Mouse (Mus musculus) spleen, postnatal 14 days (tissue): ENCODE data around the gene Pdia4.
A peak's percentile ranks its signal among the peaks of the same experiment; 100 is the strongest.
"Not testable (repeated sequence)": the region's sequence is repeated elsewhere in the genome, so short reads cannot be mapped to it uniquely, and the experiment has no call there.

Experiments used
- DNase-seq, 2 experiments: peaks; one replicate each; pipeline ENCODE4 v3.0.0; 2021 to 2022; ENCODE audit warnings: low spot score in 2 of 2

The Pdia4 gene

DNA sequence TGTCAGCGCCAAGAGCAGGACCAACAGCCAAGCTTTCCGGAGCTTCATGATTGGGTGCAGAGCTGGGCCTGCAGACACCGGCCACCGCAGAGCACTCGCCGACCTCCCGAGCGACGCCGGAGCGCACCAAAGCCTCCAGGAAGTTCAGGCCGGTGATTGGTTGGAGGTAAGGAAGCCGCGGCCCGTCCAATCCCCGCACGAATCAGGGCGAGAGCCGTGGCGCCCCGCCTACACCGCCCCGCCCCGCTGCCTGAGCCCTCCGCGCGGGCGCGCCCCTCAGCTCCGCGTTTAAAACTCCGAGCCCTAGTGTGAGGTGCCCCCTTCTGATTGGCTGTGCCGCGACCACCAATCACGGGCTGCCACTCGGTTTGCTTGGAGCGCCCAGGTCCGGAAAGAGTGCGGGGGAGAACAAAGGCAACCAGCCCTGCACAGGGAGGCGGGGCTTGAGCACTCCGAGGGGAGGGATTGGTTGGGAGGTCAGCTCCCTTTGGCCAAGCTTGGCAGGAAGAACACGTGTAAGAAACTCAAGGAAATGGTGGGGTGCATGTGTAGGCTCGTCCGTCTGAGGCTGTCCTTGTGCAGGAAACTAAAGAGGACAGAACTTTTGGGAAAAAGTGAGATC, at the start of gene Pdia4:
TSS of gene Pdia4 (minus strand) at position 174 of the 622 bp plus-strand sequence.
- peak; percentile 92 to 93 for DNase-seq

DNA sequence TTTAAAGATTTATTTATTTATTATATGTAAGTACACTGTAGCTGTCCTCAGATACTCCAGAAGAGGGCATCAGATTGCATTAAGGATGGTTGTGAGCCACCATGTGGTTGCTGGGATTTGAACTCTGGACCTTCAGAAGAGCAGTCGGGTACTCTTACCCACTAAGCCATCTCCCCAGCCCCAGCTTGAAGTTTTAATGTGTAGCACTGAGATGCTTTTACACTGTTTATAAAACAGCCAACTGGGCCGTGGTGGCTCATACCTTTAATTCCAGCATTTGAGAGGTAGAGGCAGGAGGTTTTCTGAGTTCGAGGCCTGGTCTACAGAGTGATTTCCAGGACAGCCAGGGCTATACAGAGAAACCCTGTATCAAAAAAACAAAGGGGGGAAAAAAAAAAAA, 44.5 kb upstream of the Pdia4 start:
- DNase-seq: not testable (repeated sequence)

DNA sequence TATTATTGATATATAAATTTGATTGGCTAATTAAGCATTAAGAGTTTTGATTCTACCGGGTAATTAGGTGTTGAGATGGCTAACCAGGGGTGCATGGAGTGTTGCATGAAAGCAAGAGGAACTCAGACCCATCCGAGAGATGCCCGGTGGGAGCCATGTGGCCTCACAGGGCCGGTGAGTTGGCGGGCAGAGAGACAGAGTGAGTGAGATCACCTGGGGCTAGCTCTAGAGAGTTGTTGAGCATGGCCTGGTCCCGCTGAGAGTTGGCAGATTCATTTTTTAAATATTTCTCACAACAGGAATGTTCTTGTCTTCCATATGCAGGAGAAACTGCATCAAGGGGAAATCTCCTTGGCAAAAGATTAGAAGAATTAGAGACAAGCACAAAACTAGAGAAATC, 44.0 kb upstream of the Pdia4 start:
- DNase-seq: no peak

DNA sequence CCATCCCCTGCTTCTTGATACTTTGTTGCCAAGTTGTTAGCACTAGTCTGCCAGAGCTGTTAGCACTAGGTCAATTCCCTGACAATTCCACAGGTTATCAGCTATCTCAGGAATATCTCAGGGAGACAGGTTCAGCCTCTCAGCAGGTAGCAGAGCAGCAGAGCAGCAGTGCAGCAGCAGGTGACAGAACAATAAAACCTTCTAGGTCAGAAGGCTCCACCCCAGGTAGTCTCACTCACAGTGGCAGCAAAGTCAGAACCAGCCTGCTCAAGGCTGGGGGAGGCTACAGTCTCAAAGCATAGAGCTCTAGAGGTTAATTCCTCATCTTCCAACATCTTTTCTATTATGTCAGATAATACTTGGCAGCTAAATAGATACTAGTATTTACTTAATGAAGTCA, 32.5 kb upstream of the Pdia4 start:
- DNase-seq: no peak

DNA sequence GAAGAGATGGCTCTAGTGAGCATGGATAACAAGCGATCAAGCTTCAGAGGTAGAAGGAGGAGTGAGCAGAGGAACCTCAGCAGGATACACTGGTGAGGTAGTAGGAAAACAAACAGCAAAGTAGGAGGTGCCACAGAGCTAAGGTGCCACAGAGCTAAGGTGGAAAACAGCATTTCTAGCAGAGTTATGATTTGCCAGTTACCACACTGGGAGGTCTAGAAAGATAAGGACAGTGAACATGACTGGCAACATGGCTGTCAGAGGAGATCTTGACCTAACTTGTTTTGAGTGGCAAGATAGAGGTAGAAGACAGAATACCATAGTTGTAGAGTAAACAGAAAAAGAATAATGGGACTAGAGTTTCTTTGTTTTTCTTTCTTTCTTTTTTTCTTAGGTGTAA, 29.1 kb upstream of the Pdia4 start:
- DNase-seq: no peak

DNA sequence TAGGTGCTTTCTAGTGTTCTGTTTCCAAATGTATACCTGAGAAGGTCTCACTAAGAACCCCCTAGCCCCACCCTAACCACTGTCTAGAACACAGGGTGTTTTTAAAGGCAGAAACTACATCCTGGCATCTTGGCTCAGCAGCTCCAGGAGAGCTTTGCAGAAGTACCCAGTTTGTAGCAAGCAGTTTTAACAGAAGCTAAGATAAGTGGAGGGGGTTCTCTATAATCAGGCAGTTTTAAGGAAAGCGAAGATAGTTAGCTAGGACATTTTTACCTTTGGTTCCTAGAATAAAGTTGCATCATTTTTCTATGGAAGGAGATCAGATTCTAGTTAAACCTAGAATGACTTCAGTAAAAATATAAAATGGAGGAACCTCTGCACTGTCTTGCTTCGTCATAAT, 28.6 kb upstream of the Pdia4 start:
- no peak for DNase-seq

DNA sequence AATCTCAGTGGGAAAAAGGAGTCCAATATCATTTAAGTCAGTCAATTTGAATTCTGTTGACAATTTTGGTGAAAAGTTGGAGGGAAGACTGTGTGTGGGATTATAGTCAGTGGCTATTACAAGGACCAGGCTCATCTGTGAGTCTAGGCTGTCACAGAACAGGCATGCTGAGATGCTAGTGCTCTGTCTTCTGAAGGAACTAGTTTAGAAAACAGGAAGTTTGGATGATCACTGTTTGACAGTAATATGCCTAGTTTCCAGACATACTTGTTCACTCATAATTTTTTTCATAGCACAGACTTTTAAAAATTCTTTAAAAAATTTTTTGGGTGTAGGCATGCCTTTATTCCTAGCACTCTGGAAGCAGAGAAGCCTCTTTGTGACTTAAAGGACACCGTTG, 27.8 kb upstream of the Pdia4 start:
- no peak for DNase-seq

DNA sequence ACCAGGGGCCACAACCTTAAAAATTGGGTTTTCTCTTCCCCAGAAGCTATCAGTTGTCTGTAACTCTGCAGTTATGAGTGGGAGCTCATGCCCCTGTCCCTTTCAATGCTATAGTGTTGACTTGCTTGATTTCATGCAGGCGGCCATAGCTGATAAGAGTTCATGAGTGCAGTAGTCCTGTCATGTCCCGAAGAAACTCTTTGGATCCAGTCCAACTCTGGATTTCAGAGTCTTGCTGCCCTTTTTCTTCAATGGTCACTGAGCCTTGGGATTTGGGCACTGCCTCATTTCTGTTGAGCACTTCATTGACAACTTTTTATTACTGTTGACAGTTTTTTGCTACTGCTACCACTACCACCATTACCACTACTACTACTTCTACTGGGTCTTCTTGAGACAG, 24.4 kb upstream of the Pdia4 start:
- DNase-seq: no peak

DNA sequence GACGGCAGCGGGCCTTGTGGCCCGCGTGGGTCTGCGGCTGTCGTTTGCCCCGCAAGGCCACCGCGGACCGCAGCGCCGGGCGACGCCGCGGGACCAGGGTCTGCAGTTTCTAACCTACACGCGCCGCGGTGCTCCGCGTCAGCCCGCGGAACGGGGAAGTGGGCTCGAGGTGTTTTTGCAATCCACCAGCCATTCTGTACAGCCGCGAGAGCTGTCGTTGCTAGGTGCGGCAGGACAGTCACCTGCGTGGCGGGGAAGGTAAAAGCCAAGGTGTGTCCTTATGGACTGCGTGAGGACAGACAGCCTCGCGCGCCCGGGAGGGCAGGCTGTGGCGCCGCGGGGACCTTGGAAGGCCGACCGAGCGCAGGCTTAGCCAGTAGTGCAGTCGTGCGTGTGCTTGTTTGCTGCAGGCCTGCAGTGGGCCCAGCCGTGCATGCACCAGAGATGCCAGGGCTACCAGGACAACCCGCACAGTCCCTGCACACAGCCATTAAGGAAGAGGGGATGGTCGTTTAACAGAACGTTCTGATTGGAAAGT, 22.8 kb upstream of the Pdia4 start:
- DNase-seq: peak; percentile 30 to 34

DNA sequence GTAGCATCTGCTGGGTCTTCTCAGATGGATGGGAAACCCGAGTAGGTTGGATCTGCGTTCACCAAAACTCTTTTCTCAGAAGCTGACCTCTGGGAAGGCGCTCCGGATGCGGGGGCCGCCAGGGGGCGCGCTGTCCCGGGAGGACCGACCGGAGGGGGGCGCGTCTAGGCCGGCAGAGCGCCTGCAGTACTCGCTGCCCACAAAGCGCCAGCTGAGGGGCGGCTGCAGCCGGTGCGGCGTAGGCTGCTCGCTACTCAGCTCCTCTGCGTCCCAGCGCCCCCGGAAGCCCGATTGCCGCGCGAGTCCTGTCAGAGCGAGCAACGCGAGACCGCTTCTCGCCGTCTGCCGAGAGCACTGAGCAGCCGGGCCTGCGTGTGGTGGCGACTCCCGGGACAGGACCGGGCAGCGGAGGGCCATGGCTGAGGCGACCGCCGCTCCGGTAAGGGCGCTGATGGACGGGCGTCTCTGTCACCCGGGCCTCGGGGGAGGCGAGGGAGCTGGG, 22.3 kb upstream of the Pdia4 start, which contains the start of gene Zfp398:
TSS of gene Zfp398 (plus strand) at position 180 of the 502 bp plus-strand sequence.
- peak; percentile 95 to 98 for DNase-seq

DNA sequence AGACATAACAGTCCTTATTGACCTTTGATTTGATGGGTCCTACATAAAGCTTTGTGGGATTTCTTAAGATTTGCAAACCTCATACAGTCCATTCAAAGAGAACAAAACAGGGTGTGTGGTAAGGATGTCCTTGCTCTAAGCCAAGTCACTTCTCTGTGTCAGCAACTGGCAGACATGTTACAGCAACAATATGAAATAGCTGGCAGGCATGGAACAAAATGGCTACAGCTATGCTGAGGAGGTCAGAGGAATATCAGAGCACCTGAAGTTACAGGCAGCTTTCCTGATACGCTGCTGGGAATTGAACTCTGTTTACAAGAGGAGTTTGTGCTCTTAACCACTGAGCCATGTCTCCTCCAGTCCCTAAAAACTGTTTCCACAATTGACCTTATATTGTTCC, 19.0 kb upstream of the Pdia4 start:
- DNase-seq: no peak

DNA sequence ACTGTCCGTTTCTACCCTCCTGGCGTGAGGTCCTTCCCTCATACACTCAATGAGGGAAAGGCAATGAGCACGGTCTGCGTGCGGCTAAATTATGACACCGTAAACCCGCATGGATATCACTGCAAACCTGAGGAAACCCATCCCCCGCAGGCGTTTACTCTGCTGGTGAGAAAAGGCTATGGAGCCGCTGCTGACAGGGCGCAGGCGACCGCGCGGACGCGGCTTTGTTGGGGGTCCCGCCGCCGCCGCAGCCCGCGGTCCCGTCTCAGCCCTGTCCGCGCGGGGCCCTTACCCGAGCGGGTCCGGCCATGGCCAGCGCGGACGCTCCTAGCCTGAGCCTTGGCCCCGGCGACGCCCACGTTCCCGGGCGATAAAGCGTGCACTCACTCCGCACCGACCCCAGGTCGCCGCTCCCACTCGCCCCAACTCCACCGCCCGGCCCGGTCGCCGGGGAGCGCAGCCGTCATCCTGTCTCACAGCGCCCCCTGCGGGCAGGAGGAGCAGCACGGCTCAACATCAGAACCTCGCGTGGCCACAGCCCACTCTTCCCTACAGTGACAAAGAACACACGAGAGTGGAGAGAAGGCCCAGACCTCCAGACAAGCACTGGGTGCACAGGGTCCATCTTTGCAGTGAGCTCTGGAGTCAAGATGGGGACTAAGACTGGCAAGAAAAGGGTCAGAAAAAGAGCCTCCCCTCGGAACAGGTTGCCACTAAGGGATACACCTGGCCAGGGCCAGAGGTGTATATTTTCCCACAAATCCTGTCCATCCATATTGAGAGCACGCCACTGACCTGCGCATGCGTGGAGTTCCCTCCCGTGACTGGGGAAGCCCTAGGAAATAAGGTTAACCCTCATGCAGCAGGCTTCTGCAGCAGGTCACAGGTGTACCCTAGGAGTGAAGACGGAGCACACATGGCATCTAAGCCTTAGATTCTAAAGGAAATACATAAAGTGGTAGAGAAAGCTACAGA, 17.2 kb upstream of the Pdia4 start, which contains the start of gene Zfp786:
TSS of gene Zfp786 (minus strand) at position 764 of the 975 bp plus-strand sequence.
- DNase-seq: peak; percentile 87 to 92

DNA sequence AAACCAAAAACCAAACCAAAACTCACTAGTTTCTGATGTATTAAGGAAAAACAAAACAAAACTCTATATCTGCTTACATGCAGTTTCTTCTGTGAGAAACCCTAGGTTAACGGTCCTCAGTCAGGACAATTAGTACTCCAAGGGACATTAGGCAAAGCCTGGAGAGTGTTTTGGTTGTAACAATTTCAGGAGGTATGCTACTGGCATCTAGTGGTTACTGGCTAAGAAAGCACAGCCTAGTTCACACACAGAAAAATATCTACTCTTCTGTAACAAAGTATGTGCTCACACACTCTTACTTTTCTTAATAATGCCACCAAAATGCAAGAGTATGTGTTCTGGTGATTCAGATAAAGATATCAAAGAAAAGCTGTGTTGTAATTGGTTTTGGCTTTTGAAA, 15.7 kb upstream of the Pdia4 start:
- DNase-seq: no peak

DNA sequence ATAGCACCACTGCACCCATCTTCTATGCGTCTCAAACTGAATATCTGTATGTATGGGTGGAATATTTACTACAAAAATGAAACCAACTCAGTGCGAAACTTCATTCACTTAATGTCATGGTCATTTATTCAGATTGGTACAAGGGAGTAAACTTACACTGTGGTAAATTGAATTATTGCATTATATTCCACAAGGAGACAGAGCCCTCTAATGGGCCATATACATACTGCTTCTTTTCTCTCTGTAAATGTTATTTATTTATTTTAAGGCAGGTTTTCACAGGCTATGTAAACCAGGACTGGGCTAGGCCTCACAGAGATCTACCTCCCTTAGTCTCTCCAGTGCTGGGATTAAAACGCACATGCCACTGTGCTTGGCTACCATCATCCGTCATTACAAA, 14.2 kb upstream of the Pdia4 start:
- DNase-seq: no peak

DNA sequence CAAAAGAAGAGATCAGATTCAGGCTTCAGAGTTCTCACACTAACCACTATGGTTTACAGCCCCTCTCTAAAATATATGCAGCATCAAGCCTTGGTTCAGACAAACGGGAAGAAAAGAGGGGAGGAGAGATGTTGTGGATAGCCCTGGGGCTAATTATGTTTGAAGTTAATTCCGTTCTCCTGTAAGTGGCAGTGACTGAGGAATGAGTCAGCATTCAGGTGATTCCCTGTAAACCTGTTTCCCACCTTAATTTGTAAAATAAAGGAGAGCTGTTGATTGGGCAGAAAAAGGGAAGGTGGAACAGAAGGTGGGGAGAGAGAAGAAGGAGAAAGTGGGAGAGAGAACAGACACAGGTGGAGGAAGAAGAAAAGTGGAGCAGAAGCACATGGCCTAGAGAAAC, 11.0 kb upstream of the Pdia4 start:
- no peak for DNase-seq

DNA sequence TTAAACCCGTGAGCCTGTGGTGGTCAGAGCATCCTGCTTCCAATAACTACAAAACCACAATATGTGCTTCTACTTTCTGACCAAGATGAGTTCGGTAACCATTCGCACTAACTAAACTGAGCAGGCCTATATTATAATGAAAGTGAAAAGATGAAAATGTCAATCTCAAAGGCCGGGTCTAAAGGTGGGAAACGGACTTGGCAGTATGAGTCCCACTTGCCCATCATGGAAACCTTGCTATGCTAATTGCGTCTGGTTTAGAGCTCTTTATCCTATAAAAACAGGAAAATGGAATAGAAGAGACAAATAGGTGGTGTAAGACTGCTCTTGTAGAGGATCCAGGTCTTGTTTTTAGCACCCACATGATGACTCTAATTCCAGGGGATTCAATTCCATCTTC, 8.5 kb upstream of the Pdia4 start:
- DNase-seq: no peak

DNA sequence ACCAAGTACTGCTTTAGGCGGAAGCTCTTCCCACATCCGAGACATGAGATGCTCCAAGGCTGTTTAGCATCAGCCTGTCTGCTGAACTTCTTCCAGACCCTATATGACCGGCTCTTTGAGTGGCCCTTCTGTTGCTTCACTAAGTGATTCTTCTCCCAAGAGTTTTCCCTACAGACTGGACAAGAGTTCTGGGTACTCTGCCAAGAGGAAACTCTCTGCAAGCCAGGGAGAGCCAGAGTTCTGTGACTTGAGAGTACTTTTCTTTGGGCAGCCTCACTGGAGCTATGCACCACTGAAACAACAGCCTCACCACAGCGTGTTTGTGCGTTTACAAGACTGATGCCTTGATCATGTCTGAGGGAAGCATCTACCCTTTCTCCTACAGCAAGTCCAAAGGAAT, 8.0 kb upstream of the Pdia4 start:
- no peak for DNase-seq

DNA sequence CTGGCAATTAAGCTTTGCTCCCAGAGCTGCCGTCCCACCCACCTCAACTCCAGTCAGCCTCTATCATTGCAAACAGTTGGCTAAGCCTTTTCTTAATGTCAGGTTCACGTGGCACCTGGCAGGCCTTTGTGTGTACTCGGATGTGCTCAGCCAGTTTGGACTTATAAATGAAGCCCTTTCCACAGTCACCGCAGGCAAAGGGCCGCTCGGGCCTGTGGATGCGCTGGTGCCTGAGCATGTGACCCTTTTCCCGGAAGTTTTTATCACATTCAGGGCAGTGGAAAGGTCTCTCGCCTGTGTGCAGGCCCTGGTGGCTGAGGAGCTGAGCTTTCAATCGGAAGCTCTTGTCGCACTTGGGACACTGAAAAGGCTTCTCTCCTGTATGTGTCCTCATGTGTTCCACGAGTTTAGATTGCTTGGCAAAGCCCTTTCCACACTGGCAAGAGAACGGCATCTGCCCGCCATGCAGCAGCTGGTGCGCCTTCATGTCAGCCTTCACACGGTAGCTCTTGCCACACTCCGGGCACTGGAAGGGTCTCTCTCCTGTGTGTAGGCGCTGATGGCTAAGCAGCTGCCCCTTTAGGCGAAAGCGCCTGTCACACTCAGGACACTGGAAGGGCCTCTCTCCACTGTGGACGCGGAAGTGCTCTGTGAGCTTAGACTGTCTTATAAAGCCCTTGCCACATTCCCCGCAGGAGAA, 6.5 kb upstream of the Pdia4 start:
- no peak for DNase-seq

DNA sequence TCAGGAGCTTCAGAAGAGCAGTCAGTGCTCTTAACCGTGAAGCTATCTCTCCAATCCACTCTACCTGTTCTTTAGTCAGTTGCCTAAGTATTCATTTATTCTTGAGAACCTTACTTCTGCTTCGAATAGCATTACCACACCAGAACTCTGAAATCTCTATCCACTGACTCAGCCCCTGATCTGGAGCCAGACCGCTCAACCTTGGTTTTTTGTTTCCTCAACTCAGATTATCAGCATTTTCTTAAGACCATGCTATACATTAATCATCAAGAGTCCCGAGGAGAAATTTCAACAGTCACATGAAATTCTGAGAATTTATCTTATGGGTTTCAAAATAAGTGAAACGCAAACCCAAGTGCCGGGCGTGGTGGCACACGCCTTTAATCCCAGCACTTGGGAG, 5.5 kb upstream of the Pdia4 start:
- DNase-seq: no peak

DNA sequence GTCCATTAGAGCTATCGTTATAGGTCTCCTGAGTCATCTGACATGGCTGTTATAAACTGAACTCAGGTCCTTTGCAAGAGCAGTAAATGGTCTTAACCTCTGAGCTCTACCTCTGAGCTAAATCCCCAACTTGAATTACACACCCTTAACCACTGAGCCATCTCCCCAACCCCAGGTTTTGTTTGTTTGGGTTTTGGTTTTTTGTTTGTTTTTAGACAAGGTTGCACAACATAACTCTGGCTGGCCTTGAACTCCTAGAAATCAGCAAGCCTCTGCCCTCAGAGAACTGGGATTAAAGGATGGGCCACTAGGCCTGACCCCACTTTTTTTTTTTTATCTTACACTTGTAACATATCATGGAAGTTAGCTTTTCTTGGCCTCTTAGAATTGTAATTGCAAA, 2.9 kb upstream of the Pdia4 start:
- DNase-seq: no peak

DNA sequence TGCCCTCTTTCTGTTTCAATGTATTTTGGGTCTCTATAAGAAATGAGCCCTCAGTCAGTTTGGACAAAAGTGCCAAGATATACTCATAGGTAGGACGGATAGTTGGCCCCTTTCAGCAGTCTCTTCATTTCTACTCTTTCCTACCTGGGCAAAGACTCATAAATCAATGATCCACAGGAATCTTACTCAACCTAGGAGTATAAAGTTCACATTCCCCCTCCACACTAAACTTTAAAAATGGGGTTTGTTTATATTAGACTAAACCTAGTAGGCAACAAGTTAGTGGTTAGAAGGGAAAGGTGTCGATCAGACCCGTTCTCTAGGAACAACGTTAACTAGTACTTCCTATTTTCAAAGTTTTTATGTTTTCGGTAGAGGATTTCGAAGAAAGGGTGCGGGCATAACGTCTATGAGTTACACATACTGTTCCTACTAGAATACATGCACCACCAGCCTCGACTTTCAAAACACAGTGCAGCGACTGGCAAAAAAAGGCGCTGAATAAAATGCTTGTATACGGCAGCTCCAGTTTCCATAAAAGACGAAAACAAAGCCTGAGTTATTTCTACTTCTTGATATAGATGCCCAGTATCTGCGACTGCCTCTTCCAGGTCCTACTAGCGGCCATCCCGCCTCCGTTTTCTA, 837 bp downstream of the Pdia4 start:
- no peak for DNase-seq
